Mouse (Mus musculus) C2C12 (cell line): ENCODE results near the gene Rpl26.

ENCODE experiments used
- CEBPB ChIP-seq: IDR thresholded peaks from one replicate; pipeline ENCODE4 v1.6.1; 2011; ENCODE audit warnings: low read depth, mild to moderate bottlenecking, control low read depth, moderate library complexity
- CTCF ChIP-seq: IDR thresholded peaks from one replicate; pipeline ENCODE4 v1.5.1; 2011; ENCODE audit not compliant: control insufficient read depth, insufficient read depth, insufficient read length
- FOSL1 ChIP-seq: IDR thresholded peaks from one replicate; pipeline ENCODE4 v1.8.0; 2011; ENCODE audit warnings: mild to moderate bottlenecking, low read length; ENCODE audit not compliant: poor library complexity, insufficient read depth, severe bottlenecking
- MAX ChIP-seq: IDR thresholded peaks from one replicate; pipeline ENCODE4 v1.6.1; 2011; ENCODE audit warnings: mild to moderate bottlenecking, control low read depth
- MYOD1 ChIP-seq: IDR thresholded peaks from one replicate; pipeline ENCODE4 v1.6.1; 2011; ENCODE audit warnings: low read depth; ENCODE audit not compliant: control insufficient read depth, insufficient read length
- MYOG ChIP-seq: IDR thresholded peaks from one replicate; pipeline ENCODE4 v1.6.1; 2011; ENCODE audit not compliant: control insufficient read depth, insufficient read length; ENCODE audit errors: extremely low read depth
- USF1 ChIP-seq: IDR thresholded peaks from one replicate; pipeline ENCODE4 v1.6.1; 2011; ENCODE audit warnings: low read depth, mild to moderate bottlenecking, control low read depth, moderate library complexity

DNA sequence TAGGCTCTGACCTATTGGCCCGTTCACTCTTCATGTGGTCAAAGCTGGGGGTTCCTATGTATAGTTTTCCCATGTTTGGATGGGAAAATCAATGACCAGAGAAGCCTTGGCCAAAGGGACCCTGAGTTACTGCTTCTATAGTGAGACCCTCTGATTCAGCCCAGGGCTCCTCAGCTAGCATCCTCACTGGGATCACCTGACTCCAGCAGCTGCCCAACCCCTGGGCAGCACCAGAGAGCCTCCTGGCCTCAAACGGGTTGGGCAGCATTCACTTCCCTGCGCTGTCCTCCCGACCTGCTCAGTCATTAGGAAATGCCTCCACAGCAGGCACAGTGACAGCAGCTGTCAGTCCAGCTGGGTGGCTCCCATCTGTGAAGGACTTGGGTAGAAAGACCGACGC is 13.1 kb upstream of the Rpl26 start, which contains the start of gene Rnf222:
- TF ChIP-seq CTCF (no peak), MYOD1 (no peak), USF1 (no peak), MAX (no peak), MYOG (no peak), CEBPB (no peak), FOSL1 (no peak)
